Mouse (Mus musculus) layer of hippocampus, postnatal 14 days (tissue): Measurements from ENCODE around the gene Eif3i. TPM values are rescaled to one million over a fixed set of nuclear protein-coding genes. Genes with fewer than 3 reads are reported as not detected.
"Not testable (repeated sequence)": the region's sequence is repeated elsewhere in the genome, so short reads cannot be mapped to it uniquely, and the experiment has no call there.

Experiments used
- DNase-seq, 2 experiments: peaks; one replicate each; pipeline ENCODE4 v3.0.0; 2021 to 2022; ENCODE audit warnings: low spot score in 2 of 2, mixed read lengths in 1 of 2
- total RNA-seq, 2 experiments: library from RNA; stranded (reverse); gene quantifications; 2 replicates each; pipeline ENCODE4 v1.2.3; 2021

Eif3i gene
- total RNA-seq, 2 experiments from 2014 or later = 121 to 128 TPM

DNA sequence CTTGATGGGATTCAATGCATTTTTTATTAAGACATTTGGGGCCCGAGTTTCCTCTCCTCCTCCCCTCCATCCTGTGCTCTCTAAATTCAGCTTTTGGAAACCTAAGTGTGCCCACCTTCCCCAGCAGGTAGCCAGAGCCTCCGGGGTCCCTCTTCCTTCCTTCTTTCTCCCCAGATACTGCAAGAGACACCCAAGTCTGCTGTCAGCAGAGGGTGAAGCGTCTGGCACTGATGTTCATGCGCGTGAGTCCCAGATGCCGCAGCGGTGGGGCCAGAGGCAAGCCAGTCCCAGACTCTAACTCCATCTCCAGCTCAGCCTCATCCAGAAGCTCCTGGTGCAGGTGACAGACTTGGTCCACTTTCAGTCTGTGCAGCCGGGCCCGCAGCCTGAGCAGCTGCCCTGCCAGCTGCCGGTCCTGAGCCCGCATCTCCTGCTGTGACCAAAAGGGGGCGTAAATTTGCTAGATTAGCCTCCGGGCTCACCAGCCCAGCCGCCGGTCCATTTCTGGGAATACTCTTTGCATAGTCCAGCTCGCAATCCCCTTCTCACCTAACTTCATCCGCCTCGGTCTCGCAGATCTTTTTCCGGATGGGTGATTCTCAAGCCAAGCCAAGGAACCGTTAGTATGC is 23.5 kb downstream of the Eif3i start:
- peak; percentile 53 to 61 for DNase-seq

DNA sequence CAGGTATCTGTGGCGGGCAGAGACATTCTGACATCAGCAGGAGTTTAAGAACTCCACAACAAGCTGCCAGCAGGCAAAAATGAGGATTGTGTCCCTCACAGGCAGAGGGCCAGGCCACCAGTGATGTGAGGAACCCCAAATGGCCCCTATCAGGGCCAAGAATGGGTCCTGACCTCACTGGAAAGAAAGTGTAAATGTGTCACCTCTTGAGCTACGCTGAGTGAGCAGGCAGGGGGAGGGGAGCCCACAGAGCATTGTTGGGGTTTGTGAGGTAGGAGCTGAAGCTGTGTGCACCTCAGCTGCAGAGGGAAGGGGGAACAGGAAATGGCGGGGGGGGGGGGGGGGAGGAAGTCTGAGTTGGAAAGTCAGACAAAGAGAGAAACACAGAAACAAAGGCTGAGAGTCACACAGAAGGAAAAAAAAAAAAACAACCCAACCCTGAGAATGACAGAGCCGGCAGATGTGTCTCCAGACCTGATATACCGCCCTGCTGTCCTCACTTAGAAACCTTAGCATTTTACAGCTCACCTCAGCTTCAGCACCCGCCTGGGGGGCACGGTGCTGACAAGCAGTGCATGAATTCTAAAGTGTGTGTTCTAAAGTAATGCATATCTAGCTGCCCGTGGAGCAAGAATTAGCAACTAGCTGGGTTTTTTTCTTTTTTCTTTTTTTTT is 25.1 kb downstream of the Eif3i start:
- no peak for DNase-seq

DNA sequence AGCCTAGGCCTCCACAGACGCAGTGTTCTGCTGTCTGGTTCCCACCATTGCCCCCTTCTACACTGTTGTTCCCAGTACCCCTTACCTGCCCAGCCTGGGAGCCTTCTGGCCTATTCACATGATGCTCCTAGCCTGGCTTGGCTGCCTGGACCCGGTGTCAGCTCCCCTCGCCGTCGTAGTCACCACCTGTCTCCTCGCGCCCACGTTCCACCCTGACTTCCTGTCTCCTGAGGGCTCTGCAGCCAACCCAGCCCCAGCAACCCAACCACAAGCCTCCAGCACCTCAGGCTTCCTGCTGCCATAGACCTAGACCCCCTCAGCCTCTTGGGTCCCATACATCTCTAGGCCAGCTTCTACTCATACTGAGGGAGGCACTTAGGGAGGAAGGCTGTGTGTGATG is 27.0 kb downstream of the Eif3i start, which contains the start of gene Lck:
Gene Lck (minus strand): TSS at position 212 of the 400 bp plus-strand sequence.
- no peak for DNase-seq

DNA sequence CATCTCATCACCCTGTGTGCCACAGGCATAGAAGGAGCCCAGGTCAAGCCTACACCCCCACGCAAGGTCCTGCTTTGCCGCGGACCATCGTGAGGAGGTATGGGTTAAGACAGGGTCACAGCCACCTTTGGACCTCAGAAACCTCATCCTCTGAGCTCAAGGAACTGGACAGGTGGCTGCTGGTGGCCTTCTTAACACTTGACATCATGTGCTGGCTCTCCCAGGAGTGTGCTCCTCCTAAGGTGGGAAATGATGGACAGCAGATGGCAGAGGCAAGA is 27.4 kb downstream of the Eif3i start:
- DNase-seq = no peak

- no peak for DNase-seq
Measured at GRCm38 (mm10) chr4:129572236-129573092, 28.0 kb downstream of the Eif3i start.

DNA sequence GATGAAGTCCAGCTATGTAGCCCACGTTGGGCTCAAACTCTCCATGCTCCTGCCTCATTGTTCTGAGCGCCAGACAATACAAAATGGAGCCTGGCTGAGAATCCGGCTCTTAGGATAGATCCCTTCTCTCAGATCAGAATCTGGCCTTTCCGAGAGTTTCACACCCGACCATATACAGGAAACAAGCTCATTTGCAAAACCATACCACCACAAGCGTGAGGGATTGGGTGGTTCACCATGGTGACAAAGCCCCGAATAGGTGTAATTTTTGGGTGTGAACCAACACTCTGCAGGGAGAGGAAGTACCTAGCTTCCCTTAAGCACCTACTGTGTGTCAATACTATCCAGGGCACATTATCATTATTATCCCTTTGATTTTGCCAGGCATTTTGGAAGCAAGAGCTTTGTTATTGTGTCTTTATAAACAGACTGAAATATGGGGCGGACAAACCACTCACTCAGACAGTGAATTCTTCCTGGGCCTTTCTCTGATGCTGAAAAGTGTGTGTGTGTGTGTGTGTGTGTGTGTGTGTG is 28.8 kb downstream of the Eif3i start:
- no peak for DNase-seq

DNA sequence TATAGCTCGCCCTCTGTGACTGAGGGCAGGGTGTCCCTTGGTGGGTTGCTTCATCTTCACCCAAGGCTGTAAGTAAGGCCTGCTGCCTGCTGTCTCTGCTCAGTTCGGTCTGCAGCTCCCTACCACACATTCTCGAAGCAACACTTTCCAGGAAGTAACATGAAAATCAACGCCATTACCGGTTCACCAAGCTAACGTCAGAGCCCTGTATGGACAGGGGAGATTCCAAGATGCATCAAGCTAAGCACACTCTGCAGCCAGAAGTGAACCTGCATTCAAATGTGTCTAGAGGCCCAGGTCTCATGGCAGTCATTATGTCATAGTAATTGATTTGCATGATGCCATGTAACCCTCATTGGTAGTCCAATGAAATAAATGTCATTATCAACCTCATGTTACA is 30.4 kb downstream of the Eif3i start:
- no peak for DNase-seq

- DNase-seq = no peak
Measured at GRCm38 (mm10) chr4:129568366-129568765, 32.1 kb downstream of the Eif3i start.

GRCm38 (mm10) chr4:129565139-129565538 is 35.3 kb downstream of the Eif3i start:
- no peak for DNase-seq

DNA sequence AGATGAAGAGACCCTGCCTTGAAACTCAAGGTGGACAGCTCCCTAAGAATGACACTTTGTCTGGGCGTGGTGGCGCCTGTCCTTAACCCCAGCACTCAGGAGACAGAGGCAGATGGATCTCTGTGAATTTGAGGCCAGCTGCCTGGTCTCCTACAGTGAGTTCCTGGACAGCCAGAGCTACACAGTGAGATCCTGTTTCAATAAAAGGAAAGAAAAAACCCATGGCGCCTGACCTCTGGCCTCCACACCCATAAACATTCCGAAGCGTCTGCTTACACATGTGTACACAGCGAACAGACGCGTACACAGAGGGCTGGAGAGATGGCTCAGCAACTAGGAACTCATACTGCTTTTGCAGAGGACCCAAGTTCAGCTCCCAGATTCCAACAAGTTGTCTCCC is 36.7 kb downstream of the Eif3i start:
- no peak for DNase-seq

DNA sequence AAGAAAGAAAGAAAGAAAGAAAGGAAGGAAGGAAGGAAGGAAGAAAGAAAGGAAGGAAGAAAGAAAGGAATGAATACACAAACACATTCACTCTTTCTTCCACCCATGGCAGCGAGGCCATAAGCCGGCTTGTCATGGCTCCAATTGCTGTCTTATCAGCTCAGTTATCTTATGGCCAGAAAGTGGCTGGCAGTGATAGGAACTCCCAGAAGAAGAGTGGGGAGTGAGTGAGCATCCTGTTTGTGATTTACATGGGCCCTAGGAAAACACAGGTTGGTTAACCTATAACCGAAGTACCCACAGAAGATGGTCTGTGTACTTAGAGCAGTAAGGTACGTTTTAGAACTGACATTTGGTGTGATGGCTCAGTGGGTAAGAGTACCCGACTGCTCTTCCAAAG is 39.3 kb downstream of the Eif3i start:
- no peak for DNase-seq

GRCm38 (mm10) chr4:129558321-129558955 is 42.0 kb downstream of the Eif3i start:
- DNase-seq = no peak

- no peak for DNase-seq
Measured at GRCm38 (mm10) chr4:129557256-129557808, 43.1 kb downstream of the Eif3i start.

DNA sequence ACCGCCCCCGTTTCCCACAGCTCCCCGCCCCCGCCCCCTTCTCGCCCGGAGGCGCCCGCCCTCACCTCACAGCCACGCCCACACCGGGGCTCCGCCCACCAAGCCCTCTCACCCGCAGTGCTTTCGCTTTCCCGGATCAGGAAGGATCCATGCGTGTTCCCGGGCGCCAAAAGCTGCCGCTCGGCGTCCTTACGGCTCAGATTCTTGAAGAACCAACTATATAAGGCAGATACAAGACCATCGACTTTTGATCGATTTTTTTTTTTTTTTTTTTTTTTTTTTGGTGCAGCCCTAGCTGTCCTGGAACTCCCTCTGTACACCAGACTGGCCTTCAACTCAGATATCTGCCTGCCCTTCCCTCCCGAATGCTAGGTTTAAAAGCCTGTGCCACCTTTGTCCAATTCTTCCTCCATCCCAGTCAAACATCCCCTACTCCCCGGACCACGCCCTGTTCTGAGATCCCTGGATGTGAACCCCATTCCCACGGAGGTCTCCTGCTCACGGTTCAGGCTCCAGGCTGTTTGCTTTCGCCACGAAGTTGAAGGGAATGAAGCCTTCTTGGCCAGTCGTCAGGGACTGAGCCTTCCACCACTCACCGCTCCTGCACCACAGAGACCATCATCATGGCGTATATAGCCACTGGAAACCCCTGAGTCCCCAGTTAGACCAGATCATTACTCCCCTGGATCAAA is 43.8 kb downstream of the Eif3i start:
- DNase-seq = peak; percentile 76 to 80

- no peak for DNase-seq
Measured at GRCm38 (mm10) chr4:129555862-129556531, 44.5 kb downstream of the Eif3i start.

DNA sequence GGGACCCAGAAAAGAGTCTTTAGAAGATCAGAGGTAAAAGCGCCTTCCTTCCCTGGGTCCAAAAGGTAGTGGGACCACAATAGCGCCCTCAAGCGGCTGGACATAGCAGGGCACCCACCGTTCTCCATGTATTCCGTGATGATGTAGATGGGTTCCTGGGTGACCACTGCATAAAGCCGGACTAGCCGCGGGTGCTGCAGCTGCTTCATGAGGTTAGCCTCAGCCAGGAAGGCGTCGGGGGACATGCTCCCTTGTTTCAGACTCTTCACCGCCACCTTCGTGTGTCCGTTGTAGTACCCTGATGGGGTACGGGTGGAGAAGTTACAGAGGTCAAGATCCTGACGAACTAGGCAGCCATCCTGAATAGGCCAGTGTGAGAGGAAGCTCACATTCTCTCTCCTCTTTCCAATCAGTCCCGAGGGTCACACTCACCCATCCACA is 45.0 kb downstream of the Eif3i start:
- DNase-seq = peak in 1 of 2 experiments; percentile 52

DNA sequence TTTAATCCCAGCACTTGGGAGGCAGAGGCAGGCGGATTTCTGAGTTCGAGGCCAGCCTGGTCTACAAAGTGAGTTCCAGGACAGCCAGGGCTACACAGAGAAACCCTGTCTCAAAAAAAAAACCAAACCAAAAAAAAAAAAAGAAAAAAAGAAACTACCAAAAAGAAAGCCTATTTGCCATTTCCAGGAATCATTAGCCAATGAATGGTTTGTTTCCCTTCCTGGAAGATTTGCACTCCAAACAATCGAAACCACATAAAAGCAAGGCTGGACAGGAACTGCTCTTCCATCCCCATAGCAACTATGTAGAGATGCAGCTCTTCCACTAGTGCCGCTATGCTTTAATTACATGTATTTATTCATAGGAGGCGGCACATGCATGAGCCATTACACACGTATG is 45.9 kb downstream of the Eif3i start:
- not testable (repeated sequence) for DNase-seq

GRCm38 (mm10) chr4:129550295-129550694 is 50.2 kb downstream of the Eif3i start:
- DNase-seq = no peak

DNA sequence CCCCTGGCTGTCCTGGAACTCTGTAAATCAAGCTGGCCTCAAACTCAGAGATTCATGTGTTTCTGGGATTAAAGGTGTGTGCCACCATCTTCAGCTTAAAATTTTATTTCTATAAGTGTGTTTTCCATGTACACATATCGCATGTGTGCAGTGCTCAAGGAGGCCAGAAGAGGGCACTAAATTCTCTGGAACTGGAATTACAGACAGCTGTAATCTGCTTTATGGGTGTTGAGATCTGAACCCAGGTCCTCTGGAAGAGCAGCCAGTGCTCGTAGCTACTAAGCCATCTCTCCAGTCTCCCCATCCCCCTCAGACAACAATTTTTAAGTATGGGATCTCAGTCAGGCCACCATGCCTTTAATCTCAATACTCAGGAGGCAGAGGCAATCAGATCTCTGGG is 51.1 kb downstream of the Eif3i start:
- DNase-seq = no peak

DNA sequence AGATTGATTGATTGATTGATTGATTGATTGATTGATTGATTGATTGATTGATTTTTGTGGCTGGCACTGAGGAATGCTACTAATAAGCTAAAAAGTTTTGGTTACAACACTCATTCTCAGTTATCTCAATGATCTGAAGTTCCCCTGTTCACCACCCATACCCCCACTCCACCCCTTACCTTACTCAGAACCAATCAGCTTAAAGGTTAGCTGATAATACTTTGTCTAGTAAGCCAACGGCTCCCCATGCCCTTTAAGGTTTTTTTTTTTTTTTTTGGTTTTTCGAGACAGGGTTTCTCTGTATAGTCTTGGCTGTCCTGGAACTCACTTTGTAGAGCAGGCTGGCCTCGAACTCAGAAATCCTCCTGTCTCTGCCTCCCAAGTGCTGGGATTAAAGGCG is 52.8 kb downstream of the Eif3i start:
- not testable (repeated sequence) for DNase-seq
